Mouse (Mus musculus): ENCODE results near the gene Krt77. TPM values are rescaled to one million over a fixed set of nuclear protein-coding genes. Genes with fewer than 3 reads are reported as not detected.

Gene Krt77
- total RNA-seq, 2 experiments from 2014 or later: not detected

- DNase-seq: peak; percentile 62
Measured at GRCm38 (mm10) chr15:101833131-101833530, 36.4 kb downstream of the Krt77 start.

- no peak for DNase-seq
Measured at GRCm38 (mm10) chr15:101829441-101829840, 40.1 kb downstream of the Krt77 start.

GRCm38 (mm10) chr15:101821786-101822185 lies 47.7 kb downstream of the Krt77 start:
- no peak for DNase-seq

GRCm38 (mm10) chr15:101817875-101818274 lies 51.6 kb downstream of the Krt77 start, which contains the start of gene Krt2:
Gene Krt2 (minus strand): TSS chr15:101818169.
- DNase-seq: no peak

Small RNA genes within 50 kb of the gene (microRNA-seq; reads per million reads assigned to microRNA genes)
- gene Gm44356: not detected

Other genes with a start within 250 kb of the Krt77 start
- gene Gm5414, start 241.5 kb downstream of the Krt77 start, total RNA-seq (2021): not detected
- not detected for gene Gm5478, start 222.3 kb downstream of the Krt77 start, total RNA-seq (2021)
- not detected for gene Krt6b, start 189.4 kb downstream of the Krt77 start, total RNA-seq (2021)
- gene Krt6a, start 175.4 kb downstream of the Krt77 start, total RNA-seq (2021): not detected
- not detected for gene Krt5, start 156.8 kb downstream of the Krt77 start, total RNA-seq (2021)
- not detected for gene Krt71, start 126.6 kb downstream of the Krt77 start, total RNA-seq (2021)
- not detected for gene Krt72, start 83.2 kb downstream of the Krt77 start, total RNA-seq (2021)
- gene Krt73, start 67.4 kb downstream of the Krt77 start, total RNA-seq (2021): not detected
- gene Krt2, start 51.5 kb downstream of the Krt77 start, total RNA-seq (2021): not detected
- gene Krt1, start 18.9 kb downstream of the Krt77 start, total RNA-seq (2021): under 1 TPM; 0.18 to 0.51 TPM
- not detected for gene Krt76, start 23.2 kb upstream of the Krt77 start, total RNA-seq (2021)
- gene Krt4, start 55.0 kb upstream of the Krt77 start, total RNA-seq (2021): under 1 TPM in 1 of 2 experiments, not detected in 1; 0.18 TPM
- 1 to 10 TPM; 3.8 to 5.3 TPM for gene Krt79, start 70.6 kb upstream of the Krt77 start, total RNA-seq (2021)
- under 1 TPM in 1 of 2 experiments, not detected in 1; 0.09 TPM for gene Krt78, start 84.6 kb upstream of the Krt77 start, total RNA-seq (2021)
- 10 to 100 TPM; 12.1 to 24.2 TPM for gene Krt8, start 134.8 kb upstream of the Krt77 start, total RNA-seq (2021)
- gene Krt18, start 158.5 kb upstream of the Krt77 start, total RNA-seq (2021): 10 to 100 TPM; 15.9 to 28.3 TPM
- gene Eif4b, start 204.1 kb upstream of the Krt77 start, total RNA-seq (2021): 100 to 1,000 TPM; 248 to 266 TPM
- gene Tns2, start 230.7 kb upstream of the Krt77 start, total RNA-seq (2021): 10 to 100 TPM; 64.5 to 84.6 TPM